Mouse (Mus musculus) ES-E14 (cell line): ENCODE measurements around the gene Pcdh15. TPM values are rescaled to one million over a fixed set of nuclear protein-coding genes. Genes with fewer than 3 reads are reported as not detected.

ENCODE experiments used
- DNase-seq: peaks from one replicate; pipeline ENCODE4 v3.0.0-alpha.2; 2013; ENCODE audit warnings: low read depth, low spot score
- H3K27ac ChIP-seq: 2 replicates; pipeline ENCODE4 v1.5.1; 2012; ENCODE audit warnings: low read depth, mild to moderate bottlenecking, low read length, moderate library complexity, mixed read lengths; ENCODE audit not compliant: poor library complexity, insufficient read depth, severe bottlenecking
- H3K36me3 ChIP-seq: 2 replicates; pipeline ENCODE4 v1.6.1; 2012; ENCODE audit warnings: mild to moderate bottlenecking, low read length, moderate library complexity, mixed read lengths; ENCODE audit not compliant: control insufficient read depth, poor library complexity, insufficient read depth, severe bottlenecking
- H3K4me1 ChIP-seq, 2 experiments: fragments of 150-350 bp in 1 of 2; sonication (generic) in 1 of 2; 2 replicates each; pipeline ENCODE4 v1.6.1; 2012; ENCODE audit warnings: low read length in 2 of 2, mild to moderate bottlenecking in 1 of 2, mixed read lengths in 1 of 2; ENCODE audit not compliant: control insufficient read depth in 2 of 2, insufficient read depth in 2 of 2, poor library complexity in 1 of 2
- H3K4me3 ChIP-seq, 2 experiments: fragments of 150-350 bp in 1 of 2; sonication (generic) in 1 of 2; 2 replicates each; pipeline ENCODE4 v1.5.1; 2012; ENCODE audit warnings: low read length in 2 of 2, low read depth in 1 of 2, mild to moderate bottlenecking in 1 of 2, mixed read lengths in 1 of 2; ENCODE audit not compliant: insufficient read depth in 1 of 2, poor library complexity in 1 of 2, severe bottlenecking in 1 of 2
- H3K9ac ChIP-seq: 2 replicates; pipeline ENCODE4 v1.6.1; 2012; ENCODE audit warnings: low read depth, mild to moderate bottlenecking, low read length, mixed read lengths; ENCODE audit not compliant: poor library complexity, insufficient read depth, severe bottlenecking
- H3K9me3 ChIP-seq: fragments of 150-350 bp; sonication (generic); 2 replicates; pipeline ENCODE4 v1.6.1; 2012; ENCODE audit warnings: low read depth, mild to moderate bottlenecking, low read length; ENCODE audit not compliant: control insufficient read depth, insufficient read depth
- CHD2 ChIP-seq: IDR thresholded peaks from 2 replicates; pipeline ENCODE4 v1.6.1; 2014; ENCODE audit warnings: mild to moderate bottlenecking, low read depth, low read length, inconsistent platforms
- HCFC1 ChIP-seq: IDR thresholded peaks from 2 replicates; pipeline ENCODE4 v1.6.1; 2012; ENCODE audit warnings: low read length, inconsistent platforms, borderline replicate concordance; ENCODE audit not compliant: insufficient read depth
- MAFK ChIP-seq: IDR thresholded peaks from 2 replicates; pipeline ENCODE4 v1.6.1; 2014; ENCODE audit warnings: mild to moderate bottlenecking, low read depth, low read length, inconsistent platforms; ENCODE audit not compliant: insufficient read depth
- ZC3H11A ChIP-seq: IDR thresholded peaks from 2 replicates; pipeline ENCODE4 v1.6.1; 2012; ENCODE audit warnings: low read depth, mild to moderate bottlenecking, inconsistent platforms, low read length, borderline replicate concordance
- ZNF384 ChIP-seq: IDR thresholded peaks from 2 replicates; pipeline ENCODE4 v1.6.1; 2012; ENCODE audit warnings: low read depth, low read length, inconsistent platforms
- in situ Hi-C, 2 experiments: fragments of 600-800 bp; cut with MboI; formaldehyde crosslinking; loops; one replicate each; pipeline ENCODE4 v1.15.1; 2025; ENCODE audit warnings: low sequenced_read_pairs in 2 of 2, inconsistent platforms in 1 of 2; ENCODE audit not compliant: unreplicated experiment in 2 of 2
- total RNA-seq: library from RNA; depleted of rRNA; stranded (reverse); fragments of 300-350 nt; gene quantifications from 2 replicates; pipeline ENCODE4 v1.2.3, GENCODE M21; 2012

Gene Pcdh15
- total RNA-seq, 1 experiment: 0.04 TPM

DNA sequence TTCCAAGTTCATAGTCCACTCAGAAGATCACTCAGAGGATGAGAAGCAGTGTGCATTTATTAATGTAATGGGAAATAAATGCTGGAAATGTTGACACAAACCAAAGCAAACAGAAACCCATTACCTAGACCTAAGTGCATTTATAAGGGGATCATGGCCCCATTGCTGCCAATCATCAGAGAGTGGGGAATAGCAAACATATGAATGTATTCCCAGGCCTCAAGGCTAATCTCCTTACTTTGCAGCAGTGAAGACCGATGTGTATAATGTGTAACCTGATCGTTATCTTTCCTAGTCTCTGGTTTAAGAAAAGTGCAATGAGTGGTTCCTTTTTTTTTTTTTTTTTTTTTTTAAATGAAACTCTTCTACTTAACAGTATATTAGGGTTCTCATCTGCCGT lies 745.9 kb downstream of the Pcdh15 start:
- no peak overlapping the region for H3K27ac ChIP-seq
- in situ Hi-C loops: no loop called here
- no peaks in the 10 kb centered on the region for H3K36me3 ChIP-seq

DNA sequence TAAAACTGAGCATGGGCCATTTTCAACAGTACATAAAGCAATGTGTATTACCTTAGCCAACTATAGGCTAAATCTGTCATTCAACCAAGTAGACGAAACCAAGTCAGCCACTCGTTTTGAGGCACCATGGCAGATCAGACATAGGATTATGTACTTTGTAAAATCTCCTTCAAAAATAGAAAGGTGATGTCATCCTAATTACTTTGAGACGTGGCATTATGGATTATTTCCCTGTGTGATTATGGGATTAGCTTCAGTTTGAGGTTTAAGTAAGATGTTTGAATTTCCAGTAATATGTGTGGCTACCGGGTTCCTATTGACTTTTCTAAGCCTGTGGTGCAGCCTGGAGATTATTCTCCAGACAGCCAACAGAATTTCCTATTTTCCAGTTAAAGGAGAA lies 763.0 kb downstream of the Pcdh15 start:
- no peak overlapping the region for H3K9ac ChIP-seq
- in situ Hi-C loops: no loop called here
- no peaks in the 10 kb centered on the region for H3K36me3 ChIP-seq
- no peak overlapping the region for H3K27ac ChIP-seq
- H3K4me3 ChIP-seq: no peak overlapping the region
- H3K9me3 ChIP-seq: 0 out of 2 replicates have a peak, but pooled peaks cover 2% of the 10 kb centered on the region
- no peaks in the 10 kb centered on the region for H3K4me1 ChIP-seq
- TF ChIP-seq ZC3H11A (no peak), ZNF384 (no peak), MAFK (no peak), HCFC1 (no peak), CHD2 (no peak)
- DNase-seq: no peak

More for the DNA sequence above, 745.9 kb downstream of the Pcdh15 start:
- H3K9me3 ChIP-seq: no peaks in the 10 kb centered on the region
- no peak for DNase-seq
- H3K9ac ChIP-seq: no peak overlapping the region
- TF ChIP-seq CHD2 (no peak), HCFC1 (no peak), MAFK (no peak), ZNF384 (no peak), ZC3H11A (no peak)
- no peak overlapping the region for H3K4me3 ChIP-seq
- no peaks in the 10 kb centered on the region for H3K4me1 ChIP-seq

DNA sequence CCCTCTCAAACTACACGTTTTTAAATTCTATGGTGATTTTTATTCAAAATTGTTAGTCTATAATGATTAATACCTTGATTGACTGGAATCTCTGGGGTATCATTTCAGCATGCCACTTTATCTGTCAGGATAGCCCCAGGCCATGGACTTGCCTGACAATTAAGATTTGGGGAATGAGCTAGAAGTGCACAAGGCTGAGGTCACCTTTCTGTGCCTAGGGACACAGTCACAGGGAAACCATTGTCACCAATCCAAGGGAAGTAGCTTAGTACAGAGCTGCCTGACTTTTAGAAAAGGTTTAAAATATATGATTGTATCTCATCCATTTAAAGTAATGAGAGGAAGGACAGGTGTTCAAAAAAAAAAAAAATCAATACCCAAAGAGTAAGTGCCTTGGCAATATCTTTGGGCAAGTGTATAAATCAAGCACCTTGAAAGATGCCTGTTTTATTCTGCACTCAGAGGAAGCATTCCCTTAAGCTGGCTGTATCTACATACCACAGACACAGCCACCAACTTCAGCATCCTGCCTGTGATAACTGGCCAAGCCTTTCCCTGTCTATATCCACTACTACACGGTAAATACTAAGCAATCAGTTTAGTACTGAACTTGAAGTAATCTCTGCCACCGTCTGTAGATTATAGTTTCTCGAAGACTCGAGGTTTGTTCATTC lies 779.0 kb downstream of the Pcdh15 start:
- Histone ChIP-seq H3K9me3 (no peaks in the 10 kb centered on the region), H3K9ac (no peak overlapping the region), H3K4me1 (no peaks in the 10 kb centered on the region), H3K4me3 (no peak overlapping the region), H3K36me3 (no peaks in the 10 kb centered on the region), H3K27ac (no peak overlapping the region)
- no peak for DNase-seq
- in situ Hi-C loops: no loop called here
- TF ChIP-seq HCFC1 (no peak), MAFK (no peak), ZC3H11A (no peak), ZNF384 (no peak), CHD2 (no peak)

DNA sequence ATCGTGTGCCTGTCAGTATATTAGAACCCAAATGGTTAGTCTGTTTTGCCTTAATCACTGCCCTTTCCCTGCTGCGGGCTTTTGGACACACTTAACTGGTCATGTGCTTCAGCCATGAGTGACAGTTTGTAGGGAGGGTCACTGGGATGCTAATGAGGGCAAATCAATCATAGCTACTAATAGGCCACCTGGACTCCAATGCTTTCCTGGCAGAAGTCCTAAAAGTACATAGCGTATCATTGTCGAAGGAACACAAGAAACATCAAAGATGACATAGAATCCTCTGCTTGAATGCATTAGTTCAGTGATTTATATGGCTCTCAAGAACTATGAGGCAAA lies 779.6 kb downstream of the Pcdh15 start:
- Histone ChIP-seq H3K27ac (no peak overlapping the region), H3K9ac (no peak overlapping the region), H3K36me3 (no peaks in the 10 kb centered on the region), H3K9me3 (no peaks in the 10 kb centered on the region), H3K4me1 (no peaks in the 10 kb centered on the region), H3K4me3 (no peak overlapping the region)
- in situ Hi-C loops: no loop called here
- DNase-seq: no peak
- no peak for TF ChIP-seq MAFK
- TF ChIP-seq ZNF384: no peak
- no peak for TF ChIP-seq CHD2
- TF ChIP-seq ZC3H11A: no peak
- no peak for TF ChIP-seq HCFC1

DNA sequence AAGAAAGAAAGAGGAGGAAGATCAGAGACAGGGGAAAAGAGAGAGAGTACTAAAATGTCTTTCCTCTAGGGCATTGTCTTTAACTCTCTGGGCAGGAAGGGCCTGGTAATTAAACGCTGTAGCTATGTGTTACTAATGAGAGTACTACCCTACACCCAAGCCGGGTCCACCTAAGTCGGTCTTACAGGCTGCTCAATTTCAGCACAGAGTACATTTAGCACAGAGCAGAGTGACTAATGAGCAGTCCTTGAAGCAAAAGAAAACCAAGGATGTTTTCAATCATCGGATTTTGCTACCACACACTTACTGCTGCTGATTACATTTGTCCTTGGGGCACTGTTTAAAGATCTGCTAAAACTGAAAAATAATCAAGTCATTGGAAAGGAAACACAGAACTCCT lies 788.6 kb downstream of the Pcdh15 start:
- Histone ChIP-seq H3K4me3 (no peak overlapping the region), H3K9ac (no peak overlapping the region), H3K9me3 (no peaks in the 10 kb centered on the region), H3K4me1 (0 out of 4 replicates have a peak, but pooled peaks cover 0 to 4% of the 10 kb centered on the region in 2 experiments), H3K27ac (no peak overlapping the region), H3K36me3 (no peaks in the 10 kb centered on the region)
- TF ChIP-seq MAFK (no peak), HCFC1 (no peak)
- no peak for DNase-seq
- in situ Hi-C loops: no loop called here
